Comparison of ENCODE assay signal across 13 mouse cellular contexts in genomic region chr19:46901323-46901722, GRCm38 (mm10).
DNase-seq lines count a peak whose midpoint lies in the region; ATAC-seq and TF ChIP-seq lines count a peak whose summit lies in the region.
"Had no signal": no experiment of that assay in that cellular context is flagged by ENCODE, and none has a peak within 500 bp of the region (broad histone marks: within the 10 kb centered on the region; RNA-seq: fewer than 3 reads in every experiment).

No protein-coding gene starts in this region.

- H3K4me3 ChIP-seq in gastrocnemius, adult 2 months = no peak overlapping the region
- H3K4me3 ChIP-seq: heart, embryonic 13.5 days; neural tube, embryonic 13.5 days had no signal

- peak; percentile 85 for ATAC-seq in megakaryocyte, adult 5-6 weeks (ENCODE audit: poor library complexity, severe bottlenecking)

- H3K27ac ChIP-seq in gastrocnemius, adult 2 months = peak overlapping the region; percentile 56
- H3K27ac ChIP-seq: heart, embryonic 13.5 days; neural tube, embryonic 13.5 days had no signal

- intact Hi-C loops in gastrocnemius, adult 2 months (cut with DNase I) = no loop called here

- DNase-seq in gastrocnemius, adult 2 months = peak; percentile 57
- no peak for DNase-seq in gastrocnemius, postnatal 10 days
- DNase-seq in adipocyte (ENCODE audit: low spot score) = peak; percentile 80
- peak; percentile 72 for DNase-seq in gonadal fat pad, adult 2 months (ENCODE audit: low read depth)
- no peak for DNase-seq in T-cell, adult 2 months (ENCODE audit: low spot score)
- DNase-seq in cerebellum, postnatal 36 days = no peak
- DNase-seq in embryo, embryonic 10 days (ENCODE audit: low spot score) = no peak
- DNase-seq: B cell, adult 2 months; embryo, embryonic 11 days; thymus, adult 2 months had no signal

- no peak for TF ChIP-seq CTCF in gastrocnemius, adult 2 months (IDR thresholded peaks at IDR 0.05)

Comparison
In these comparisons a context has a peak if more than half of its experiments do, and no peak if none do; other contexts are left out.
1. DNase-seq: peak in gastrocnemius, adult 2 months (single experiment), adipocyte (single experiment) and gonadal fat pad, adult 2 months (single experiment); none in gastrocnemius, postnatal 10 days (single experiment), T-cell, adult 2 months (single experiment), cerebellum, postnatal 36 days (0 of 2) and embryo, embryonic 10 days (single experiment).